Mouse (Mus musculus) spleen, embryonic (tissue): ENCODE data around the gene Kctd6.

Experiments
- CTCF ChIA-PET: fragments of 350-600 bp; sonication (Branson Sonifier 250); formaldehyde crosslinking; loops from one replicate; lab custom pipeline; 2022; lab: Charles Lee

The Kctd6 gene

GRCm38 (mm10) chr14:8213803-8214224, at the start of gene Kctd6:
Gene Kctd6, plus strand, starts transcription at chr14:8214140.
- CTCF ChIA-PET: interaction anchor here (0.5 kb wide), 1 partner anchor 43 kb away, joined by 3 read pairs; no protein-coding TSS in a partner anchor

GRCm38 (mm10) chr14:8164463-8164862, 49.5 kb upstream of the Kctd6 start:
- CTCF ChIA-PET: no interaction called here

- CTCF ChIA-PET: interaction anchor here (1.3 kb wide), 1 partner anchor 80 kb away, joined by 3 read pairs; no protein-coding TSS in a partner anchor
Observed at GRCm38 (mm10) chr14:8172507-8173410, 41.2 kb upstream of the Kctd6 start, which contains the start of gene Pdhb. Gene Pdhb, minus strand, starts transcription at chr14:8173025.

DNA sequence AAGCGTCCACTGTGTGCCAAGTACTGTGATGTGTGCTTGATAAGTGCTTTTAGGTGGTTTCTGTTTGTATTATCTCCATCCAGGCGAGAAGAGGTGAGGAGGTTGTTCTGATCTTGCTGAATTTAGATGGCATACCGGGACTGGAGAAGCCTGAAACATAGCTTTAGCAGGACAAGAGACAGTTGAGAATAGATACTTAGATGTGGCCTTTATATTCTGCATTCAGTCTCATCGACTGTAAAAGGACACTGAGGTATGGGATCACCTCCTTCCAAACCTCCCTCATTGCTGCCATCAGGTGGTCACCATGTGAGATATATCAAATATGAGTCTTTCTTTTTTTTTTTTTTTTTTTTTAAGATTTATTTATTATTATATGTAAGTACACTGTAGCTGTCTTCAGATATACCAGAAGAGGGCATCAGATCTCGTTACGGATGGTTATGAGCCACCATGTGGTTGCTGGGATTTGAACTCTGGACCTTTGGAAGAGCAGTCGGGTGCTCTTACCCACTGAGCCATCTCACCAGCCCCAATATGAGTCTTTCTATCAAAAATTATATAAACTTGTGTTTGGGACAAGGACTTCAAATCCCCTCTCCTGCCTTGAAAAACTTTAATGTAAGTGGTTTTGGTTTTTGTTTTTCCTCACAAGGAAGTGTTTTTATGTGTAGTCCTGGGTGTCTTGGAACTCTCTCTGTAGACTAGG, 40.2 kb upstream of the Kctd6 start:
- CTCF ChIA-PET: interaction anchor here (1.3 kb wide), 1 partner anchor 81 kb away, joined by 3 read pairs; no protein-coding TSS in a partner anchor

GRCm38 (mm10) chr14:8174634-8175033, 39.3 kb upstream of the Kctd6 start:
- CTCF ChIA-PET: no interaction called here

- CTCF ChIA-PET: no interaction called here
Observed at GRCm38 (mm10) chr14:8176251-8176650, 37.7 kb upstream of the Kctd6 start.

DNA sequence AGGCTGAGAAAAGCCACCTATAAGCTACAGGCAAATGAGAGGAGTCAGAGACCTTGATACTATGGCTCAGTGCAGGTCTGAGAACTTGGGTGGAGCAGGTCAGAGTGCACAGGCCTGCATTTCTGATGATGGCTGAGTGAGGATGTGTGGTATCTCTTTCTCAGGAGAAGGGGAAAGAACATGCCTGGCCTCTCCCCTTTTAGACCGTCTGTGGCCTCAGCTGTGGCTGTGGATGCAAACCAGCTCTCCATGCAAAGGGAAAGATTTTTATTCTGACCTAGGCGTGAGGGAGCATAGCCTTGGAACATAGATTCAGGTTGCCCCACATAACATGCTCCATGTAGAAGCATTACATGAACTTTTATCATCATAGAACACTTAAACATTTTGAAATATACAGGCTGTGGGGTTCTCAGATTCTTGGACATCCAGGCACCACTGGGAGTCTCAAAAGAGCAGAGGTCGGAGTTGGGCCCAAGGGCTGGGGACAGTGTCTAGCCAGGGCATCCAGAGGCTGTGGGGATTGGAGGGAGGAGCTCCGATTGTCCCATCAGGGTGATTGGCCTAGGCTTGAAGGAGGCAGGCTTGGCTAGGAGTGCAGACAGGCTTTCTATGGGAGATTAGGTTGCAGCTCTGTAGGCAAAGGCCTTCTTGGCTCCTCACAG, 33.4 kb upstream of the Kctd6 start:
- CTCF ChIA-PET: no interaction called here

DNA sequence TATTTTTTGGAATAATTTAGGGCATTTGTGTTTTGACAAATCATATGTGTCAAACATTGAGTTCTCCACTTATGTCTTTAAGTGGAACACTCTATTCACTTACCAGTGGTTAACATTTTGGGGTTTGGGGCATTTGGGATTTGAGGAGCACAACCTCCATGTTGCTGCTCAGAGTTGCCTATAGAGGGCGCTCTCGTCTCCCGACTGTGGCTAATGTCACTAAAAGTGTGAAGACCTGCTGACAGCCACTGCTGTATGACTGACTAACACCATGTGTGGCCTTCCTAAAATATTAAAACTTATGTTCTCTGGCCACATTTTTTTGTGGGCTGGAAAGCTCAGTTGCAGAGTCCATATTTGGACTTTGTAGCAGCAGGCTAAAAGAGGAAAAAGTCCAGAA, 30.6 kb upstream of the Kctd6 start:
- CTCF ChIA-PET: no interaction called here

GRCm38 (mm10) chr14:8186278-8187045, 27.5 kb upstream of the Kctd6 start:
- CTCF ChIA-PET: no interaction called here

- CTCF ChIA-PET: no interaction called here
Observed at GRCm38 (mm10) chr14:8190556-8190955, 23.4 kb upstream of the Kctd6 start.

GRCm38 (mm10) chr14:8191331-8191965, 22.5 kb upstream of the Kctd6 start:
- CTCF ChIA-PET: no interaction called here

GRCm38 (mm10) chr14:8192727-8193126, 21.2 kb upstream of the Kctd6 start:
- CTCF ChIA-PET: no interaction called here

DNA sequence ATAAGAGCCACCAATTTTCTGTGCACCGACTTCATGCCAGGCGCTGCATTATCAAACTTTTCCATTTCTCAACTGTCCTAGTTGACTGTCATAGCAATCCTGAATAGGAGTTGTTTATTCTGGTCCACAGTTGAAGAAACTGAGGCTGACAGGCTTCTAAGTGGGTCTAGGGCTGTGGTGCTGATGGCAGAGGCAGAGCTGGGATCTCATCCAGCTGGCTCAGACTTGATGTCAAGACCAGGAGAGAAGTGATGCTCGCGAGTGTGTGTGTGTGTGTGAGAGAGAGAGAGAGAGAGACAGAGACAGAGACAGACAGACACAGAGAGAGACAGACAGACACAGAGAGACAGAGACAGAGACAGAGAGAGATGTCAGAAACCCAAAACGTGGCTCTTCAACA, 13.2 kb upstream of the Kctd6 start:
- CTCF ChIA-PET: no interaction called here

DNA sequence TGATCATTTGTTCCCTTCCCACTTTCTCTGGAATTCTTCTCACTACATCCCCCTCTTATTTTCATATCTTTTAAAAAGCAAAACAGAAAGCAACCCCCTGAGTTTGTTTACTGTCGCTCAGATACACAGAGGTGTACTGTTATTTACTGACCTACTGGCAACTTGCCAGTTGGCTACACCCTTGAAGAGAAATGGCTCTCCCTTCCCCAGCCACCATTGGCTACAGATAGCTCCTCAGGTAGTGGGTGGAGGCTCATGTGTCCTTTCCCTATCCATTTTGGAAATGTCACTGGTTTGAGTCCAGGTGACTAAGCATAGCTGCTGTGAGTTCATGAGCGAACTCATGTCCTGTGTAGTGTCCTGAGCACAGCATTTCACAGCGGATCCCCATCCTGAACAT, 12.2 kb upstream of the Kctd6 start:
- CTCF ChIA-PET: no interaction called here

DNA sequence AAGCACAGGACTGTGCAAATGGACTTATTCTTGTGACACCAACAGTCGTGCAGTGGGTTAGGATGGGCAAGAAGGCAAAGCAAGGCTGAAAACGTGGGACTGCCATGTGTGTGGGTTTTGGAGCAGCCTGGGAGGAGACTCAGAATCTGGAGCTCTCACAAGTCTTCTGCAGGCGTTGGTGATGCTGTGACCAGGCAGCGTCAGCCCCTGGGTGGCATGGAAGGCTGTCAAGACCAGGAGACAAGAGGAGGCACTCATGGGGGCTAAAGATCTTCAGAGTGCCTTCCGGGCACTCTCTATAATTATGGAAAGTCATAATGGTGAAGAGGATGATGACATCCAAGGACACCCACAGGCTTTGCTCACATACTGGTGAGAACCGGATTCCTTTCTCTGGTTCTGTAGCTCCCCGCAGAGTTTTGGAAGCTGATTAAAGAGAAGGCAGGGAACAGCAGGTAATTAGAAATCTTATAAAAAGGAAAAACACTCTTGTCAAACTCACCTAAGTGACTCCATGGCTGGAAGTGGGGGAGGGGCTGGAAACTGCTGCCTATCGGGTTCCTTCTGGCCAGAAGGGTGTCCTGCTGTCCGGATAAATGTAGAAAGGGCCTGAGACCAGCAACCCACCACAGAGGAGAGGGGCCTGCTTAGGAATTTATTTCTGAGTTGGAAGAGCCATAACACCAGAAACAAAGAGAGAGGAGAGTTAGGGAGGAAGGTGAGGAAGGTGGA, 7.6 kb upstream of the Kctd6 start:
- CTCF ChIA-PET: no interaction called here

DNA sequence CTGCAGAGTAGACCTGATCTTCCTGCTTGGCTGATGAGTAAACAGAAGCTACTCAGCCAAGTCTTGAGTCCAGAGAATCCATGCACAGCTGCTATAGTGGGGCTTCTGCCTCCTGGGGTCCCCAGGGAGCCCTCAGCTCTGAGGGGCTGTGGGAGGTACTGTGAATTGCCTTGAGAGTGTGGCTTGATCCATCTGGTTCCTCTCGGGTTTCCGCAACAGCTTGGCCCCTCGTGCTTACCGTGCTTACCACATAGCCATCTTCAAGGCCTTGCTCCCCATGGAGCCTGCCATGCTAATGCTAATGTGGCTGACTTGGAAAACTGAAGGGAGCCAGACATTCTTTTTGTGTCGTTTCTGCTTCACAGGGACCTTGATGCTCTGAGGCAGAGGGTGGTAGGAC, 6.8 kb upstream of the Kctd6 start:
- CTCF ChIA-PET: no interaction called here

GRCm38 (mm10) chr14:8207543-8207942, 6.4 kb upstream of the Kctd6 start:
- CTCF ChIA-PET: no interaction called here

- CTCF ChIA-PET: no interaction called here
Observed at GRCm38 (mm10) chr14:8208876-8209275, 5.1 kb upstream of the Kctd6 start.

DNA sequence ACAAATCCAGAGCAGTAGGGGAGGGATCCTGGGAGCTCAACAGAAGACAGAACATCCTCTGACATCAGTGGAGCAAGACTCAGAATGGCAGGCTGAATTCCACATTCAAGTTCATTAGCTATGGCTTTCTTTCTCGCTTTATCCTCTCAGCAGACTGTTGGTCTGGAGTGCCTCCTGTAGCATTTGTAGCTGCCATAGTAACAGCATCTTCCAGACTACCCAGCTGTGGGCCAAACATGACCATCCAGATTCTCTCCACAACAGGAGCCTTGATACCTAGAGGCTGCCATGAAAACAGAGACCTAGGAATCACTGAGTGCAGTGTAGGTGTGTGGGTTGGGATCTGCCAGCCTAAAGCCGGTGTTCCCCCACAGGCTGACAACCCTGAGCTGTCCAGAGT, 4.0 kb upstream of the Kctd6 start:
- CTCF ChIA-PET: no interaction called here

GRCm38 (mm10) chr14:8212996-8213395, 944 bp upstream of the Kctd6 start:
- CTCF ChIA-PET: no interaction called here
